Mouse (Mus musculus): Measurements from ENCODE around the gene Atp8b3. TPM values are rescaled to one million over a fixed set of nuclear protein-coding genes. Genes with fewer than 3 reads are reported as not detected.
A peak's percentile ranks its signal among the peaks of the same experiment; 100 is the strongest.

Gene Atp8b3
- polyA plus RNA-seq, 1 experiment from 2014 or later: not detected

GRCm38 (mm10) chr10:80552364-80552763, 13.4 kb upstream of the Atp8b3 start:
- no peak for ATAC-seq
- no peak overlapping the region for H3K4me2 ChIP-seq (ENCODE audit: low read depth, low read length)
- WGBS (ENCODE audit: insufficient replicate concordance): 63% methylated on average over 9 of the region's 9 CpGs
- no peak overlapping the region for H3K4me3 ChIP-seq (ENCODE audit: low read depth, low read length)
- DNase-seq: no peak
- TF ChIP-seq EP300 (IDR thresholded peaks at IDR 0.05; ENCODE audit: low read depth) (no peak), CTCF (IDR thresholded peaks at IDR 0.05; ENCODE audit: low read depth) (no peak)
- no peak overlapping the region for H3K9ac ChIP-seq (replicated peaks)
- H3K36me3 ChIP-seq (replicated peaks; ENCODE audit: insufficient read depth, low read length): peaks cover 38% of the 10 kb centered on the region
- H3K9me3 ChIP-seq (ENCODE audit: low read length): no peaks in the 10 kb centered on the region
- no peaks in the 10 kb centered on the region for H3K27me3 ChIP-seq (ENCODE audit: insufficient read depth, low read length)
- peaks cover 25% of the 10 kb centered on the region for H3K4me1 ChIP-seq (ENCODE audit: insufficient read depth)
- 0 out of 2 replicates have a peak overlapping the region, but pooled peaks have one; percentile 78 for H3K27ac ChIP-seq (ENCODE audit: low read depth)

DNA sequence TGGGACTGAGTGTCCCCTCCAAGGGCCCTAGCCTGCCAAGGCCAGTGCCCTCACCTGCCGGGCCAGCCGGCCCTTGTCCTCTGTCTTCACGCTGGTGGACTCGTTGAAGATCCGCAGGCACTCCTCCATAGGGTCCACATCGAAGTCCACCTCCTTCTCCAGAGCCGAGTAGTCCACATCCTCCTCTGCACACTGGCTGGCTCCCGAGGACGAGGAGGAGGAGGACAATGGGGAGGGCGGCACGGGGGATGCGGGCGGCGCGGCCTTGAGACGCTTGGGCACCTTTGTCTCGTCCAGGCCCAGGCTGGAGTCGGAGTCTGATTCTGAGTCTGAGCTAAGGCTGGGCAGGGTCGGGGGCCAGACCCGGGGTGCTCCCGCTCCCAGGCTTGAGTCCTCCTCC, 10.4 kb upstream of the Atp8b3 start:
- no peak overlapping the region for H3K27ac ChIP-seq (ENCODE audit: low read depth)
- 87% methylated on average over 19 of the region's 21 CpGs for WGBS (ENCODE audit: insufficient replicate concordance)
- H3K9ac ChIP-seq (replicated peaks): no peak overlapping the region
- no peak overlapping the region for H3K4me3 ChIP-seq (ENCODE audit: low read depth, low read length)
- no peak for DNase-seq
- H3K27me3 ChIP-seq (ENCODE audit: insufficient read depth, low read length): no peaks in the 10 kb centered on the region
- TF ChIP-seq CTCF (IDR thresholded peaks at IDR 0.05; ENCODE audit: low read depth) (no peak), EP300 (IDR thresholded peaks at IDR 0.05; ENCODE audit: low read depth) (no peak)
- H3K4me2 ChIP-seq (ENCODE audit: low read depth, low read length): no peak overlapping the region
- peaks cover 22% of the 10 kb centered on the region for H3K4me1 ChIP-seq (ENCODE audit: insufficient read depth)
- peaks cover 66% of the 10 kb centered on the region for H3K36me3 ChIP-seq (replicated peaks; ENCODE audit: insufficient read depth, low read length)
- H3K9me3 ChIP-seq (ENCODE audit: low read length): no peaks in the 10 kb centered on the region
- ATAC-seq: no peak

DNA sequence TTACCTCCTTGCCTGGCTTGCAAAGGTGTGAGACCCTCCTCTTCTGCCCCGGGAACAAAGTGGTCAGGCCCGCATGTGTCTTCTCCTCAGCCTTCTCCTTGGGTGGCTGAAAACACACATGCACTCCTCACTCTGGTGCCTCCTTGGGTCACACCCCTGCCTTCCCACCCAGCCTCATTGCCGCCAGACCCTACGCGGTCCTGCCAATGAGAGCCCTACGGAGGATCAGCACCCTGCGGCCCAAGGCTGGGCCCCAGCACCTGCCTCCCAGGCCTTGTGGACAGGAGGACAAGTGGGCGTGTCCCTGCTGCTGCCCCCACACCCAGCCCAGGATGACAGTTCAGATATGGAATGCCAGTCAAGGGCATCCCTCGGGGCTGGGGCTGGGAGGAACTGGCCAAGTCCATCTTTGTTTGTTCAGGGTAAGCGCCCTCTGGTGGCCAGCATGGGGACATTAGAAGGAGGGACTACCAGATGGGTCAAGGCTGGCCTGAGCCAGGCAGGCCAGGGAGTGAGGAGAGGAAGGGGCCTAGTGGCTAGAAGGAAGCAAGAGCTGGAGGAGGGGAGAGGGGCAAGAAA, 9.6 kb upstream of the Atp8b3 start:
- peak; percentile 80 for DNase-seq
- WGBS (ENCODE audit: insufficient replicate concordance): 69% methylated on average over 10 of the region's 10 CpGs
- H3K27me3 ChIP-seq (ENCODE audit: insufficient read depth, low read length): no peaks in the 10 kb centered on the region

GRCm38 (mm10) chr10:80547539-80547938, 8.6 kb upstream of the Atp8b3 start:
- peaks cover 5% of the 10 kb centered on the region; the same call in 1 of the 2 replicates for H3K4me1 ChIP-seq (ENCODE audit: insufficient read depth)
- H3K9ac ChIP-seq (replicated peaks): no peak overlapping the region
- H3K36me3 ChIP-seq (replicated peaks; ENCODE audit: insufficient read depth, low read length): peaks cover 80% of the 10 kb centered on the region
- no peak overlapping the region for H3K4me2 ChIP-seq (ENCODE audit: low read depth, low read length)
- TF ChIP-seq CTCF (IDR thresholded peaks at IDR 0.05; ENCODE audit: low read depth) (no peak), EP300 (IDR thresholded peaks at IDR 0.05; ENCODE audit: low read depth) (no peak)
- H3K27me3 ChIP-seq (ENCODE audit: insufficient read depth, low read length): no peaks in the 10 kb centered on the region
- 85% methylated on average over 14 of the region's 15 CpGs for WGBS (ENCODE audit: insufficient replicate concordance)
- H3K9me3 ChIP-seq (ENCODE audit: low read length): no peaks in the 10 kb centered on the region
- H3K27ac ChIP-seq (ENCODE audit: low read depth): no peak overlapping the region
- no peak for DNase-seq
- H3K4me3 ChIP-seq (ENCODE audit: low read depth, low read length): no peak overlapping the region
- no peak for ATAC-seq

More for the DNA sequence above, 9.6 kb upstream of the Atp8b3 start:
- no peaks in the 10 kb centered on the region for H3K9me3 ChIP-seq (ENCODE audit: low read length)
- H3K4me2 ChIP-seq (ENCODE audit: low read depth, low read length): no peak overlapping the region
- peak; percentile 40 for ATAC-seq
- peaks cover 14% of the 10 kb centered on the region for H3K4me1 ChIP-seq (ENCODE audit: insufficient read depth)
- H3K36me3 ChIP-seq (replicated peaks; ENCODE audit: insufficient read depth, low read length): peaks cover 70% of the 10 kb centered on the region
- no peak overlapping the region for H3K4me3 ChIP-seq (ENCODE audit: low read depth, low read length)
- TF ChIP-seq CTCF (IDR thresholded peaks at IDR 0.05; ENCODE audit: low read depth): peak; percentile 92
- no peak for TF ChIP-seq EP300 (IDR thresholded peaks at IDR 0.05; ENCODE audit: low read depth)
- H3K27ac ChIP-seq (ENCODE audit: low read depth): no peak overlapping the region
- no peak overlapping the region for H3K9ac ChIP-seq (replicated peaks)

DNA sequence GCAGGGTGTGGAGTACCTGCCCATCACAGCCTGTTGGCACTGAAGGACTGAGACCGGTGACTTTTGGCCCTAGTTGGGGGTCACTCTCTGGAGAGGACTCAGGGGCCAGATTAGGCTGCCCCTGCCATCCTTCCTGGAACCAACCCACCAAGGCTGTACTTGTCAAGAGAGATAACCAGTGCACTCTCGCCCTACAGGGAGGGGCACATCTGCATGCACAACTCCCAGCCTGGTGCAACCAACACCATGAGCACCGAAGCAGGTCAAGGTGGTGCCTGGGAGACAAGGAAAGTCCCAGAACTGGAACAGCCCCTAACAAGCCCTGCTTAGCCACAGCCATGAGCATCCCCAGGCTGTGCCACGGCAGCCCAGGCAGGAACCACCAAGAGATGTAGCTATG, 8.0 kb upstream of the Atp8b3 start:
- no peak for DNase-seq

DNA sequence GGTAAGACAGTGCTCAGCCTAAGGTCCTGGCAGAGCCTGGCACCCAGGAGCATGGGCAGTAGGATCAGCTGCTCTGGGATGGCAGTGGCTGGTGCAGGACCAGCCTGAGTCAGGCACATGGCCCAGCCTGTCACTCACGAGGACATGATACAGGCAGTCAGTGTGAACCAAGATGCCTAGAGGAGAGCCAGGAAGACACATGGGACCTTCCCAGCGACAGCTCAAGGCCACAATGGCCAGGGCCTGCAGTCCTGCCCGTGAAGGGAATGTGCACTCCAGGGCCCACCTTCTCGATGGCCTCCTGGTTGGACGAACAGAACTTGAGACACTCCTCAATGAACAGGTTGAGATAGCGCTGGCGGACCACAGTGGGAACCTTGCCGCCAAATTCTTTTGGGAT, 6.7 kb upstream of the Atp8b3 start:
- Histone ChIP-seq H3K9me3 (ENCODE audit: low read length) (no peaks in the 10 kb centered on the region), H3K27ac (ENCODE audit: low read depth) (no peak overlapping the region), H3K4me3 (ENCODE audit: low read depth, low read length) (no peak overlapping the region), H3K4me2 (ENCODE audit: low read depth, low read length) (no peak overlapping the region), H3K27me3 (ENCODE audit: insufficient read depth, low read length) (no peaks in the 10 kb centered on the region), H3K4me1 (ENCODE audit: insufficient read depth) (peaks cover 5% of the 10 kb centered on the region; the same call in 1 of the 2 replicates), H3K36me3 (replicated peaks; ENCODE audit: insufficient read depth, low read length) (peaks cover 84% of the 10 kb centered on the region), H3K9ac (replicated peaks) (no peak overlapping the region)
- DNase-seq (no peak), ATAC-seq (no peak)
- 85% methylated on average over 8 of the region's 8 CpGs for WGBS (ENCODE audit: insufficient replicate concordance)
- TF ChIP-seq CTCF (IDR thresholded peaks at IDR 0.05; ENCODE audit: low read depth) (no peak), EP300 (IDR thresholded peaks at IDR 0.05; ENCODE audit: low read depth) (no peak)

More for the DNA sequence above, 8.0 kb upstream of the Atp8b3 start:
- H3K4me2 ChIP-seq (ENCODE audit: low read depth, low read length): no peak overlapping the region
- no peak overlapping the region for H3K27ac ChIP-seq (ENCODE audit: low read depth)
- no peaks in the 10 kb centered on the region for H3K9me3 ChIP-seq (ENCODE audit: low read length)
- H3K27me3 ChIP-seq (ENCODE audit: insufficient read depth, low read length): no peaks in the 10 kb centered on the region
- TF ChIP-seq EP300 (IDR thresholded peaks at IDR 0.05; ENCODE audit: low read depth): no peak
- TF ChIP-seq CTCF (IDR thresholded peaks at IDR 0.05; ENCODE audit: low read depth): no peak
- peak; percentile 59 for ATAC-seq
- H3K4me1 ChIP-seq (ENCODE audit: insufficient read depth): peaks cover 5% of the 10 kb centered on the region; the same call in 1 of the 2 replicates
- no peak overlapping the region for H3K4me3 ChIP-seq (ENCODE audit: low read depth, low read length)
- WGBS (ENCODE audit: insufficient replicate concordance): 70% methylated on average over 4 of the region's 4 CpGs
- peaks cover 86% of the 10 kb centered on the region for H3K36me3 ChIP-seq (replicated peaks; ENCODE audit: insufficient read depth, low read length)
- H3K9ac ChIP-seq (replicated peaks): no peak overlapping the region

Data from liver, postnatal 0 days (tissue).